Mouse (Mus musculus) cortical plate, adult 2 months (tissue): ENCODE results near the gene Nsl1. TPM values are rescaled to one million over a fixed set of nuclear protein-coding genes. Genes with fewer than 3 reads are reported as not detected.
A peak's percentile ranks its signal among the peaks of the same experiment; 100 is the strongest.

Source experiments
- H3K27ac ChIP-seq: fragments of 200-500 bp; 2 replicates; pipeline ENCODE4 v1.5.1; 2012; ENCODE audit warnings: low read length, control low read depth, inconsistent platforms; ENCODE audit not compliant: insufficient read depth
- H3K4me1 ChIP-seq: fragments of 200-500 bp; 2 replicates; pipeline ENCODE4 v1.6.1; 2011; ENCODE audit warnings: low read length; ENCODE audit not compliant: control insufficient read depth, insufficient read depth
- H3K4me3 ChIP-seq: fragments of 200-500 bp; 2 replicates; pipeline ENCODE4 v1.5.1; 2011; ENCODE audit warnings: mild to moderate bottlenecking, low read length, control low read depth; ENCODE audit not compliant: insufficient read depth
- CTCF ChIP-seq: fragments of 200-500 bp; IDR thresholded peaks from 2 replicates; pipeline ENCODE4 v1.5.1; 2011; ENCODE audit warnings: mild to moderate bottlenecking, control low read depth, low read length; ENCODE audit not compliant: insufficient read depth; ENCODE audit errors: extremely low read depth
- POLR2A ChIP-seq: fragments of 200-500 bp; IDR thresholded peaks from 2 replicates; pipeline ENCODE4 v1.6.1; 2011; ENCODE audit warnings: mild to moderate bottlenecking, low read length, control low read depth; ENCODE audit not compliant: insufficient read depth; ENCODE audit errors: extremely low read depth
- polyA plus RNA-seq: library from polyadenylated mRNA; depleted of rRNA; stranded (reverse); fragments of >200 nt; gene quantifications from 2 replicates; pipeline ENCODE4 v1.2.3, GENCODE M21; 2012

Gene Nsl1
- polyA plus RNA-seq, 1 experiment: 0.52 TPM

DNA sequence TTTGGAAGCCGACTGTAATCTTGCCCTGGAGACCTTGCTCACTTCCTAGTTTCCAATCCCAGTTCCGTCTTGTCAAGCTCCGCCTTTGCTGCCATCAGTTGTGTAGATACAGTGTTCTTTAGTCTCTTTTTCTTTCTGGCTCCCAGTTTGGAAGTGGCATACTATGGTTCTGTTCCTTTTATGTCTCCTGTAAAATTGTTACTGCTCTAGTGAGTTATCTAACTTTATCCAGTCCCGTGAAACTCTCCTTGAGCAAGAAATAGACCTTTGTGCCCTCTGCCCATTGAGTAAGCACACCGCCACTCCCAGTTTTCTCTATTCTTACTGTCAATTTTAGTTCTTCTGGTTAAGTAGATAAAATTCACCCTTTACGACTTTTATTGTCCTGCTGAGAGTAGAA, 8.8 kb downstream of the Nsl1 start:
- no peak overlapping the region for H3K27ac ChIP-seq
- H3K4me3 ChIP-seq: no peak overlapping the region
- no peaks in the 10 kb centered on the region for H3K4me1 ChIP-seq
- TF ChIP-seq POLR2A: no peak
- TF ChIP-seq CTCF: no peak

DNA sequence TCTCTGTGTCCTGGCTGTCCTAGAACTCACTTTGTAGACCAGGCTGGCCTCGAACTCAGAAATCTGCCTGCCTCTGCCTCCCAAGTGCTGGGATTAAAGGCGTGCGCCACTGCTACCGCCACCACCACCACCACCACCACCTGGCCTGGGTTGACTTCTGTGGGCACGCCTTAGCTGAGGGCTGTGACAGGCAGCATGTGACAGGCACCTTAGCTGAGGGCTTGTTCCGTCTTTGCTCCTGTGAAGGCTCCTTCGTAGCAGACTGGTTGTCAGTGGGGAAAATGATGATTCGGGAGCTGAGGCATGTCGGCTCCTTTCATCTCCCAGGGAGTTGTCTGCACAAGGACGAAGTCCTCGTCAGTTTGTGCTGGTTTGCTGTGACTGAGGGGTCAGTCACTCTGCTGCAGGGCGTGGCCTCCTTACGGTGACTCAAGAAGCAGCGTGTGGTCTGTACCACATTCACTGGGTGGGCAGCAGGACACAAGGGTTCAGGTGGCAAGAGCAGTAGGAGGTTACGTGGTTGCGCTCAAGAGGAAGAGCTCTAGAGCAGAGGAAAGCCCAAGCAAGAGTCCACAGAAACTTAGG, 9.6 kb downstream of the Nsl1 start:
- H3K27ac ChIP-seq: peak overlapping the region; percentile 33; the same call in 1 of the 2 replicates
- no peaks in the 10 kb centered on the region for H3K4me1 ChIP-seq
- TF ChIP-seq POLR2A (no peak), CTCF (no peak)
- no peak overlapping the region for H3K4me3 ChIP-seq

DNA sequence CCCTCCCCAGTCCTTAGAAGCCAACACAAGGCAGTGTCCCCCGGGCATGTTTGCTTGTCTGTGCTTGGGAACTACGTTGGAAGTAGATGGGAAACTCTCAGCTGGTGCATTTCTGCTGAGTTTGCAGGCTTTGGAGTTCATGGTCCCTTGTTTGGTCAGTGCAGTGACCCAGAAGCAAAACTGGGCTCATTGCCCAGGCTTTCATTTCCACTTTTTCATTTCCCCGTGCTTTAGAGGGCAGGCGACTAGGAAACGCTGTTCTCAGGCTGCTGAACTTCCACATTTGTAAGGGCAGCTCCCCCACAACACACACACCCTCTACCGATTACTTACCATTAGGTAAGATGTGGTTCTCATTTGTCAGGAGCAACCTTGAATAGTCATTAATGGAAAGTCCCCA, 10.2 kb downstream of the Nsl1 start:
- Histone ChIP-seq H3K4me1 (no peaks in the 10 kb centered on the region), H3K27ac (peak overlapping the region; percentile 33; the same call in 1 of the 2 replicates), H3K4me3 (no peak overlapping the region)
- TF ChIP-seq CTCF: no peak
- TF ChIP-seq POLR2A: no peak

DNA sequence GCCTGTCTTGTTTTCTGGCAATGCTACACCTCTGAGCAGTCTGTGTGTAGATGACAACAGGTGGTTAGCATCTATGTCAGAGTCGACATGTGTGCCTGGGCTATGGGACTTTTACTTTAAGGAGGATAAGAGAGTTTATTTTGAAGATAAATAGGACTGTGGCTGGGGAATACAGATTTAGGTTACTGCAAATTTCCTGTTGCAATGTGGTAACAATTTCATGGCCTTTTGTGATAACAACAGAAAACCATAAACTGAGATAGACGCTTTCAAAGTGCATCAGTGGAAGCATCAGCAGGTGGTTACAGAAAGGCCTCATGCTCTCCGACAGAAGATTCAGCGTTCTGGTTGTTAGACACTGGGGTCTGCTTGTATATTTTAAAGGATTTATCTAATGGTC, 10.7 kb downstream of the Nsl1 start:
- Histone ChIP-seq H3K4me1 (no peaks in the 10 kb centered on the region), H3K4me3 (no peak overlapping the region), H3K27ac (no peak overlapping the region)
- TF ChIP-seq CTCF (no peak), POLR2A (no peak)

DNA sequence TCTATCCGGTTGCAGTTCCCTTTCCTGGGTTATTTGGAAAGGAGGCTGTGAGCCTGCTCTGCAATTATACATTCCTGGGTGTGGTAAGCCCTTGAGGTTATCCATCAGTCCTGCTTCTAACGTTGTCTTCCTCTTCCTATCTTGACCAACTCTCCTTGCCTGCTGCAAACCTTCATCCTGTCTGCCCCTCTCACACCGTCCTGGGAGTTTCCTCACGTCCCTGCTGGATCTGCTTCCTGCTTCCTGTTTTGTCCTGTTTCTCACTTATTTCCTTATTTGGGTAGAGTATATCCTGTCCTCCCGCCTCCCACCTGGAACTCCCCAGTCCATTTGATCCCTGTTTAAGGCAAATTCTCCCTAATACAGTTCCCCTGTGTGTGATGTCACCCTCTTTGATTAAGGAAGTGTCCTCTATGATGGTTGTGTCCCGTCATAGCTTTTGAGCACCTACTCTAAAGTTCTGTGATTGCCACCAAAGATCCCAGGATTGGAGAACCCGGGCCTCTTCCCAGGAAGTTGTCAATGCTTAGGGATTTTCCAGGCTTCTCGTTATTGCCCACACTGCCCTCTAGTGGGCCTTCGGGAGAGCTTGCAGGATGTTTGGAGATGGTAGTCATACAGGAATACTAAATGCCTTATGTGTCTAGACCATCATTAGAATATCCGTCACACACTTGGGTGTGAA, 12.5 kb downstream of the Nsl1 start:
- H3K4me3 ChIP-seq: no peak overlapping the region
- no peak overlapping the region for H3K27ac ChIP-seq
- TF ChIP-seq POLR2A (no peak), CTCF (peak; percentile 79)
- no peaks in the 10 kb centered on the region for H3K4me1 ChIP-seq

DNA sequence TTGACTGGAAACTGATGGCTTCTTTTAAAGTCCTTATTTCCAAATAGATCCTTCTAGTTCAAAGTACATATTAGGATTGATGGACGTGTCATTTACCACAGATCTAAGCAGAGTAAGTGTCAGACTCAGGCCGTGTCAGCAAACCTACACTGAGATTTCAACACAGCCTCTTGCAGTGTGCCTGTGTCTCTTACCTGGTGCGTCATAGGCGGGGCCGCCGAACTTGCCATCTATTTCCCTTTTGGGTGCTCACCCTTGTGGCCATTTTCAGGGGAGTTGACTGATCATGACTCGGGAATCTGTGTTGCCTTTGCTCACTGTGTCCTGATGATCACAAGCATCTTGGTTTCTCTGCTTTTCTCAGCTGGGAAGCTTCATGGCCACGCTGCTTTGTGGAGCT, 20.4 kb downstream of the Nsl1 start:
- TF ChIP-seq CTCF: no peak
- TF ChIP-seq POLR2A: no peak

DNA sequence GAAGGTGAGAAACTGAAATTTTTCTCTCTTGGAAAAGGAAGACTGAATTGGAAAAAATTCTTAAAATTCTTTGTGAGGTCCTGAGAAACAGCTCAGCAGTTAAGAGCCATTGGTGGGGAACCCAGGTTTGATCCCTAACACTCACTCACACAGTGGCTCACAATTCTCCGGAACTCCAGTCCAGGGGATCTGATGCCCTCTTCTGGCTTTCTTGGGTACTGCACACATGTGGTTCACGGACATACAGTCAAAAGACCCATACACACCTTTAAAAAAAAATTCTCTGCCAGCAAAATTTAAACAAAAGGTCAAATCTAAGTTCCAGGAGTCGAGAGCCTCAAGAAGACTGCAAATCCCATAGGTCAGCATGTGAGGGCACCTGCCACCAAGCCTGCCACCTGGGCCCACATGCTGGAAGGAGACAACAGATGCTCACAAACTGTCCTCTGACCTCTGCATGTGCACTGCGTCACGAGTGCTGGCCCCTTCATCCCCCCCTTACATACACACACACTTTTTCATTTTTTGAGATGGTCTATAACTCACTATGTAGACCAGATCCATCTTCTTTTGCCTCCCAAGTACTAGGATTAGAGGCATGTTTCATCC, 22.2 kb downstream of the Nsl1 start:
- Histone ChIP-seq H3K27ac (no peak overlapping the region), H3K4me1 (no peaks in the 10 kb centered on the region), H3K4me3 (no peak overlapping the region)
- TF ChIP-seq CTCF (peak; percentile 43), POLR2A (no peak)

More for the DNA sequence above, 20.4 kb downstream of the Nsl1 start:
- Histone ChIP-seq H3K27ac (no peak overlapping the region), H3K4me1 (no peaks in the 10 kb centered on the region), H3K4me3 (no peak overlapping the region)

DNA sequence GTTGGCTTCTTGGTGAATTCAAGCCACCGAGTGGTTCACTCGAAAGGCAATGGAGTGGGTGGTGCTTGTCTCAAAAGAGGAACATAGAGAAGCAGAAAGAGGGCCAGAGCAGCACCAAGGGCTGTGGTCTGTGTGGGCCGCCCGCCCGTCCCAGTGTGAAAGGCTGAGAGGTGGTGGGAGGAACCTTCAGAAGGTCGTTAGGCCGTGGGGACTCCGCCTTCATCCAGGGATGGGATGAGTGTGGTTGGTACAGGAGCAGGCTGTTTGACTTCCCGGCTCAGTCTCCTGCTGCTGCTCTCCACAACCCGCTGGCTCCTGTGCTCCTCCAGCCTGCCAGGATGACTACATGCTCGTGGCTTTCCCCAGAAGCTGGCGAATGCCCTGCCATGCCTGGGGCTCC, 22.8 kb downstream of the Nsl1 start:
- Histone ChIP-seq H3K27ac (no peak overlapping the region), H3K4me1 (no peaks in the 10 kb centered on the region), H3K4me3 (no peak overlapping the region)
- no peak for TF ChIP-seq POLR2A
- TF ChIP-seq CTCF: no peak

DNA sequence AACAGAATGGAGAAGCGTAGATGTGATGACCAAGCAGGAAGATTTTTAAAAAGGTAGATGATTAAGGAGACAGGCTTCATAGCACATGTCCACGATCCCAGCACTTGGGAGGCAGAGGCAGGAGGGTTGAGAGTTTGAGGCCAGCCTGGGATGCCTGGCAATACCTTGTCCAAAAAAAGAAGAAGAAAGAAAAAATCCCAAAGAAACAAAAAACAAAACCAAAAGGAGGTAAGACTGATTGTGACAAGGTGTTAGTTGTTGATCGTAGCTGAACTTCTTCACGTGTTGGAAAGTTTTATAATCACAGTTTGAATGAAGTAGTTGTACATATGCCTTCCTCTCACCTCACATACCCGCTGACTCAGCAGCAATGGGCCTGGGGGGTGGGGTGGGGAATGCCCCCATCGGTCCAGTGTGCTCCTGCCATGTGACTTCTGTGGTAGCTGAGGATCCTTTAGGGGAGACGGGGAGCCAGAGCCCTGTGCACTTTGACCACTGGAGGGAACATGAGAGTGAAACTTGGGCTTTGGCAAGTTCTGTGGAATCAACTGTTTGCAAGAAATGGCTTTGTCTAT, 23.6 kb downstream of the Nsl1 start:
- no peak overlapping the region for H3K27ac ChIP-seq
- TF ChIP-seq CTCF (no peak), POLR2A (no peak)
- no peaks in the 10 kb centered on the region for H3K4me1 ChIP-seq
- H3K4me3 ChIP-seq: no peak overlapping the region
